Mouse (Mus musculus) heart, adult 8-10 months (tissue): ENCODE results near the gene Omp. TPM values are rescaled to one million over a fixed set of nuclear protein-coding genes. Genes with fewer than 3 reads are reported as not detected.
A peak's percentile ranks its signal among the peaks of the same experiment; 100 is the strongest.

ENCODE experiments used
- DNase-seq: peaks from one replicate; pipeline ENCODE4 v3.0.0; 2022; ENCODE audit warnings: low spot score
- total RNA-seq, 4 experiments: library from RNA; stranded (reverse); gene quantifications; 2 replicates each; pipeline ENCODE4 v1.2.4; 2022

Gene Omp
- total RNA-seq, 4 experiments from 2014 or later = 0.16 to 0.24 (median 0.20) TPM; not detected in 1

GRCm38 (mm10) chr7:98103002-98103941 lies 42.0 kb downstream of the Omp start:
- peak; percentile 76 for DNase-seq

GRCm38 (mm10) chr7:98102488-98102887 lies 42.8 kb downstream of the Omp start:
- DNase-seq = no peak

GRCm38 (mm10) chr7:98097557-98097956 lies 47.7 kb downstream of the Omp start:
- DNase-seq = no peak

- no peak for DNase-seq
Observed at GRCm38 (mm10) chr7:98095852-98096251, 49.5 kb downstream of the Omp start.

Other genes with a start within 250 kb of the Omp start
- gene Gdpd4, start 225.5 kb downstream of the Omp start, total RNA-seq = not detected
- gene Myo7a, start 26.0 kb downstream of the Omp start, total RNA-seq = 1 to 10 TPM; 3.6 to 4.7 (median 4.3) TPM
- 1 to 10 TPM; 1.2 to 2.9 (median 1.6) TPM for gene Capn5, start 32.8 kb upstream of the Omp start, total RNA-seq
- not detected for gene B3gnt6, start 54.0 kb upstream of the Omp start, total RNA-seq
- 10 to 100 TPM in 3 of 4 experiments, 1 to 10 TPM in 1; 7.6 to 13.8 (median 12.4) TPM for gene Acer3, start 175.7 kb upstream of the Omp start, total RNA-seq
- gene Tsku, start 215.8 kb upstream of the Omp start, total RNA-seq = 1 to 10 TPM; 1.9 to 2.8 (median 2.5) TPM